ENCODE assay signal across 8 mouse cellular contexts in genomic region chr19:44332833-44333623, GRCm38 (mm10). TPM values are rescaled to one million over a fixed set of nuclear protein-coding genes. Genes with fewer than 3 reads are reported as not detected.
DNase-seq lines count a peak whose midpoint lies in the region; ATAC-seq and TF ChIP-seq lines count a peak whose summit lies in the region.

Gene Scd4 (plus strand): TSS chr19:44333092.

- no peak within 1 kb of the TSS for H3K27ac ChIP-seq in stomach, postnatal 0 days (replicated peaks)

- no peak within 1 kb of the TSS for H3K9ac ChIP-seq in stomach, postnatal 0 days (ENCODE audit: low read length)

- no peak for ATAC-seq in stomach, postnatal 0 days (ENCODE audit: low FRiP score, low TSS enrichment)

- TF ChIP-seq CTCF in stomach, postnatal 0 days (IDR thresholded peaks at IDR 0.05; ENCODE audit: low read depth): no peak

- WGBS in stomach, postnatal 0 days: 82% methylated on average over 10 of the region's 10 CpGs

- H3K36me3 ChIP-seq in stomach, postnatal 0 days (ENCODE audit: control insufficient read depth, insufficient read depth, low read length): no peaks in the 10 kb centered on the region

- no peak within 1 kb of the TSS for H3K4me3 ChIP-seq in stomach, postnatal 0 days (ENCODE audit: low read depth, low read length)

- no peak for TF ChIP-seq EP300 in stomach, postnatal 0 days (optimal IDR thresholded peaks at IDR 0.05)

- H3K9me3 ChIP-seq in stomach, postnatal 0 days (ENCODE audit: control insufficient read depth, low read length): no peaks in the 10 kb centered on the region

- H3K4me1 ChIP-seq in stomach, postnatal 0 days (replicated peaks; ENCODE audit: control insufficient read depth, insufficient read depth): no peaks in the 10 kb centered on the region

- H3K27me3 ChIP-seq in stomach, postnatal 0 days (ENCODE audit: control insufficient read depth, insufficient read depth, low read length): no peaks in the 10 kb centered on the region

- no peak within 1 kb of the TSS for H3K4me2 ChIP-seq in stomach, postnatal 0 days (replicated peaks; ENCODE audit: low read depth)

- DNase-seq in A20 (ENCODE audit: low read depth, low spot score): peak; percentile 30
- DNase-seq in adrenal gland, adult 8-10 months: peak; percentile 40
- DNase-seq in frontal cortex, postnatal 36 days (ENCODE audit: low spot score in 2 of 2): peak; percentile 61 to 68
- DNase-seq in kidney, postnatal 36 days: peak; percentile 72 to 76
- no peak for DNase-seq in c-Kit-positive CD71-positive TER-119-positive erythroid progenitor cells, embryonic 14.5 days (ENCODE audit: low spot score)
- DNase-seq in urinary bladder, postnatal 36 days (ENCODE audit: low spot score in 2 of 2): no peak
- no peak for DNase-seq in thymus, postnatal 25 days
- no peak for DNase-seq in stomach, postnatal 0 days (ENCODE audit: low spot score)

RNA-seq across cellular contexts. Expression of gene Scd4, which starts in this region (rescaled TPM):
- total RNA-seq in adrenal gland, adult 8-10 months (2022): 1 to 10 TPM; 4.5 to 7.6 (median 6.6) TPM
- 0.08 TPM in 1 of 2 replicates, not detected in the other for polyA plus RNA-seq in stomach, postnatal 0 days (2015; fragmentation: Nextera tagmentation; extraction: Ambion mirVana)

Comparison
In these comparisons a context has a peak if more than half of its experiments do, and no peak if none do; other contexts are left out.
1. DNase-seq: peak in A20 (single experiment), adrenal gland, adult 8-10 months (single experiment), frontal cortex, postnatal 36 days (2 of 2) and kidney, postnatal 36 days (2 of 2); none in c-Kit-positive CD71-positive TER-119-positive erythroid progenitor cells, embryonic 14.5 days (single experiment), urinary bladder, postnatal 36 days (0 of 2), thymus, postnatal 25 days (single experiment) and stomach, postnatal 0 days (single experiment).